Mouse (Mus musculus) frontal cortex, adult (tissue): Measurements from ENCODE around the gene Casq2.
A peak's percentile ranks its signal among the peaks of the same experiment; 100 is the strongest.

Source experiments
- ATAC-seq: cut with Nextera tagmentation; 2 replicates; pipeline ENCODE4 v1.9.2; 2017; ENCODE audit warnings: mild to moderate bottlenecking, moderate library complexity, mixed read lengths; ENCODE audit not compliant: low TSS enrichment

Casq2 gene

GRCm38 (mm10) chr3:102086283-102086682 lies at the start of gene Casq2:
TSS of gene Casq2 (plus strand) at chr3:102086415.
- ATAC-seq = no peak

DNA sequence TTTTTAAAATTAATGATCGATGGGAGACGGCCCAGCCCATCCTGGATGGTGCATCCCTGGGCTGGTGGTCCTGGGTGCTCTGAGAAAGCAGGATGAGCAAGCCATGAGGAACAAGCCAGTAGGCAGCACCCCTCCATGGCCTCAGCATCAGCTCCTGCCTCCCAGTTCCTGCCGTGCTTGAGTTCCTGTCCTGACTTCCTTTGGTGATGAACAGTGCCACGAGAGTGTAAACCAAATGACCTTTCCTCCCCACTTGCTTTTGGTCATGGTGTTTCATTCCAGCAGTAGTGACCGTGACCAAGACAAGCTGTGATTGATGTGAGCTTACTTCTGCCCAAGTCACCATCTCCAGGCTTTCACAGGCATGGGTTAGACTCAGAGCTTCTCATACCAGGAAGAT lies 48.4 kb upstream of the Casq2 start:
- no peak for ATAC-seq

- ATAC-seq = no peak
Measured at GRCm38 (mm10) chr3:102038608-102039007, 47.6 kb upstream of the Casq2 start.

DNA sequence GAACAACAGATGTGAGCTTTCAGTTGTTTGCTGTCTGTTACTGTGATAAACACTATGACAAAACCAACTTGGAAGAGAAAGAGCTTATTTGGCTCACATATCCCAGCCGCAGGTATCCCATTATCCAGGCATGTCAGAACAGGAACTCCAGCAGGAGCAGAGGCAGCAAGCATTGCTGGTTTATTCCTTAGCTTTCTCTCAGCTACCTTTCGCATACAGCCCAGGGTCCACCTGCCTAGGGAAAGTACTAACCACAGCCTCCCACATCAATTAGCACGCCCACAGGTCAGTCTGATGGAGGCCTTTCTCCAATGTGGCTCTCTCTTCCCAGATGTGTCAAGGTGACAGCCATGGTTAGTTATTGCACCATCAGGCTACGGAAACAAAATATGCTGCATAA lies 44.6 kb upstream of the Casq2 start:
- ATAC-seq = no peak

DNA sequence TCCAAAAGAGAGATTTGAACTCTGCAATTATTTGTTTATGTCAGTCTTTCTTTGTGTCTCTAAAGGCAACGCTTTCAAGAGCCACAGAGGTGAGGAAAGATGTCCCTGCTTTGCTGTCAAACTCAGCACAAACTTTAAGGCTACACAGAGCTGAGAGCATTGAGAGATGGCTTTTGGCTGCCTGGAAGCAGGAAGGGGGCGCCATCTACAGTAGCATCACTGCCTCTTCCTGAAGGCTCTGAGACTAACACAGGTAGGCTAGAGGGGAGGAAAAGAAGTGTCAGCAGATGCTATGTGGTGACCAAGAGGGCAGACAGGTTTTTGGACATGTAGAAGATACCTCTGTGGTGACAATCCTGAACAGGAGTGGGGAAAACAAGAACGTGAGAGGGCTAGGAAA lies 41.1 kb upstream of the Casq2 start:
- 0 out of 2 replicates have a peak, but pooled peaks have one; percentile 59 for ATAC-seq

GRCm38 (mm10) chr3:102047532-102047931 lies 38.7 kb upstream of the Casq2 start:
- ATAC-seq = no peak

- ATAC-seq = no peak
Measured at GRCm38 (mm10) chr3:102049207-102050104, 36.8 kb upstream of the Casq2 start.

GRCm38 (mm10) chr3:102052036-102052435 lies 34.2 kb upstream of the Casq2 start:
- ATAC-seq = no peak

GRCm38 (mm10) chr3:102053293-102053692 lies 32.9 kb upstream of the Casq2 start:
- no peak for ATAC-seq

DNA sequence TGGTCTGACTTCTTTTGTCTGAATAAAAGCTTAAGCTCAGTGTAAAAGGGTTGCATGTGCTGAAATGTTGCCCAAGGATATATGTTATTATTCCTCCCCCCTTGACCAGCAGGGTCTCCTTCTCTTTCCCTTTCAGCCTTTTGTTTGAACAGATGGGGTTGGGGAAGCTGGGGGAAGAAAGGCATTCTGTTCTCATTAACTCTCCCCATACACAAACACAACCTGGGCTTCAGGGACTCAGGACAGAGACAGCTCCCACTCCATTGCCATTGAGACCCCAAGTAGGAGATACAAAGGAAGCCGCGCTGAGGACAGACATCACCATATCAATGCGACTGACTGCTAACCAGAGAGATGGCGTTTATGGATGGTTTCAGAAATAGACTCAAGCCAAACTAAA lies 30.3 kb upstream of the Casq2 start:
- ATAC-seq = no peak

DNA sequence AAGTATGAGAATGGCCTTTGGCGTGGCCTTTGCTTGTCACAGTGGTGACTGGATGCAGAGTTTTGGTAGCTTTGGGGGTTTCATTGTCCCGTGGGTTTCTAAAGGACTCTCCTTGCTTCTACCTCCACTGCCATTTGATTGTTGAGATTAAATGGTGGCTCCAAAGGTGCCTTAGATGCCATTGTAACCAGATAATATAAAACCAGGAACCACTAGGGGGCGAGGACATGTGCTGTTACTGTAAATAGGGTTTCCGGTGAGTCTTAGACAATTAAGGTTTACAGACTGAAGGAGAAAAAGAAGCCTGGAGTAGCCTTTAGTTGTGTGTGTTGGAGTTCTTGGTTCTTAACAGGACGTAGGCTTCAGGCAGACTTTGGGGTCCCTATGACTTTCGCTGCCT lies 26.1 kb upstream of the Casq2 start:
- ATAC-seq = no peak

GRCm38 (mm10) chr3:102061923-102062670 lies 24.1 kb upstream of the Casq2 start:
- peak; percentile 38; the same call in 1 of the 2 replicates for ATAC-seq

- no peak for ATAC-seq
Measured at GRCm38 (mm10) chr3:102062671-102063010, 23.6 kb upstream of the Casq2 start.

- ATAC-seq = no peak
Measured at GRCm38 (mm10) chr3:102063273-102064120, 22.7 kb upstream of the Casq2 start.

GRCm38 (mm10) chr3:102064566-102064965 lies 21.6 kb upstream of the Casq2 start:
- no peak for ATAC-seq

GRCm38 (mm10) chr3:102067306-102067705 lies 18.9 kb upstream of the Casq2 start:
- ATAC-seq = no peak

GRCm38 (mm10) chr3:102067861-102068260 lies 18.4 kb upstream of the Casq2 start:
- no peak for ATAC-seq

- ATAC-seq = no peak
Measured at GRCm38 (mm10) chr3:102069260-102069659, 17.0 kb upstream of the Casq2 start.

DNA sequence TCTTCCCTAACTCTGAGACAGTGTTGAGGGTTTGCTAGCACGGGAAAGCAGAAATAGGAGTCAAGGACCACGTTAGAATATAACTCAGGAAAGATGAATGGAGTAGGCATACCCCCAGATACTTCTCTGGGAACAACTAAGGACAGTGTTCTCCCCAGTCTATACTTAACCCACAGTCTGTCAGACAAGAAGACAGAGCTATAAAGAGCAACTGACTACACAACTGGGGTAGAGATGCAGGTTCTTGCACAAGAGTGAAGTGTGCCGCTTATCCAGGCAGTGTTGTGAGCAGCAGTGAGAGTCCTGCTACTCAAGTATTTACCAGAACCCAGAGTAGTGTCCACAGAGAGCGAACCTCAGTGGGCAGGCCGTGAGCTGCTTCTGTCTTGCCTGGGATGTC lies 16.5 kb upstream of the Casq2 start:
- ATAC-seq = no peak

DNA sequence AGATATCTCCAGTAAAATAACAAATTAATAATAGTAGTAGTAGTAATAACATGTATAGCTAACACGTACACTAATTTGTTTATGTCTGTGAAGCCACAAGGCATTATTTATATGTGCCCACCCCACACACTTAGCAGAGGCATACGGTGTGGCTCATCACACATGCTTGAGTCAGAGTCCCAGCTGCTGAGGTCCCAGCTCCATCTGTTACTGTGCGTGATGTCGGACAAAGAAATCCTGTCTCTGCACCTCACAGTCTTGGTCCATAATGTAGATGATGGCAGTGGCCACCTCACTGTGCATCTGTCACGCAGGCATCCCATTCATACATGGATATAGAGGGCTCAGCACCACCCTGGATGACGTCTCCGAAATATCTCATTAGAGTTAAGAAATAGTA lies 15.9 kb upstream of the Casq2 start:
- ATAC-seq = no peak

DNA sequence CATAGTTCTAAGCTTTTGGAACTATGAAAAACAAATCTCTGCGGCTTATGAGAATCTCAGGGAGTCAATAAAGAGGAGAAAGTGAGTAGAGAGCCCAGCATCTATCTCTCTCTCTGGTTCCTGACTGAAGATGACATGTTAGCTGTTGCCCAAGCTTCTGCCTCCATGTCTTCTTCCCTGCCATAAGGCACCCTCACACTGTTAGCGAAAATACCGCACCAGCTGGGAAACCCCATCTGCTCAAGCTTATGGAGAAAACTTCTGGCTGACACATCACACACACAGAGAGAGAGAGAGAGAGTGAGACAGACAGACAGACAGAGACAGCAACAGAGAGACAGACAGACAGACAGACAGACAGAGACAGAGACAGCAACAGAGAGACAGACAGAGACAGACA lies 15.2 kb upstream of the Casq2 start:
- ATAC-seq = peak; percentile 90

- no peak for ATAC-seq
Measured at GRCm38 (mm10) chr3:102079413-102079812, 6.8 kb upstream of the Casq2 start.
